In the genomic region with DNA sequence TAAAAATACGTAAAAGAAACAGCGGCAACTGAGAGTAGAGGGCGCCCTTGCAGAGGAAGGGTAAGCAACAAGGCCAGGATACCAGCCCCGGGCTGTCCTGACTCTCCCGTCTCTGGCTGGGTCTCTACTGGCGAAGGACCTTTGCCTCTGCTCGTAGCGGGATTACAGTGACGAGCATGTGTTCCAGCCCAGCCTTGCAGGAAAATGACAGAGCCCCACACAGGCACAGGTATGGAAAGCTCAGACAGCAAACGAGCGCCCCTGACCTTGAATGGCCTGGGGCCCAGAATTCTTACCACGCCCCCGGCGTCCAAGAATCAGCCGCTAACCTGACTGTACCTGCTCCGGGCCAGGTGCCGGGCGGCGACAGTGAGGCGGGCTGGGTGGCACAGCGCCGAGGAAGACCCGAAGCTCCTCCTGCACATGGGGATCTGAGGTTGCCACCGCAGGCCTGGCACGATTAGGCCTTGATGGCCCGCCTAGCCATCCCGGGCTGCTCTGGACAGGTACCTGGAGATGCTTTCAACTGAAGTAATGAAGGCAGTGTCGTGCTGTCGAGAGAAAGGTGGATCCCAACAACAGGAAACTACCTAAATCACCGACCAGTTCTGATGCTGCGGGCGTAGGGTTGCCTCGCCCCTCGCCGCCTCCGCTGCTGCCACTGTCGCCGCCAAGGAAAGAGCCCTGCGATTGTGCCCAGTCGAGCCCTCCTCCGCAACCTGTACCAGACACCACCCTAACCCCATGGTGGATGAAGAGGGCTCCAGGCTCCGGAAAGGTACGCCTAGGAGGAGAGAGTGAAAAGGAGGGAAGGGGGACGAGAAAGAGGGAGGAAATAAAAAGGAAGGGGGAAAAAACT, we compare ENCODE assay signal across 12 mouse cellular contexts. TPM values are rescaled to one million over a fixed set of nuclear protein-coding genes. Genes with fewer than 3 reads are reported as not detected.
A peak's percentile ranks its signal among the peaks of the same experiment; 100 is the strongest.
DNase-seq lines count a peak whose midpoint lies in the region; ATAC-seq and TF ChIP-seq lines count a peak whose summit lies in the region.
"Had no signal": no experiment of that assay in that cellular context is flagged by ENCODE, and none has a peak within 500 bp of the region (broad histone marks: within the 10 kb centered on the region; RNA-seq: fewer than 3 reads in every experiment).

No protein-coding gene starts in this region.

- no peak for ATAC-seq in megakaryocyte, adult 5-6 weeks (ENCODE audit: poor library complexity, severe bottlenecking)
- ATAC-seq in activated CD4-positive, CD25-positive, alpha-beta regulatory T cell, adult 4 months: peak; percentile 40
- no peak for ATAC-seq in kidney, embryonic 14.5 days (ENCODE audit: low FRiP score, low TSS enrichment)
- no peak for ATAC-seq in hindbrain, embryonic 13.5 days (ENCODE audit: low FRiP score)
- ATAC-seq: midbrain, embryonic 15.5 days had no signal

- peak overlapping the region; percentile 55 for H3ac ChIP-seq in myocyte (ENCODE audit: control insufficient read depth, insufficient read length)

- peak; percentile 26 for TF ChIP-seq POLR2A in myocyte (IDR thresholded peaks at IDR 0.05; ENCODE audit: insufficient read length, low read depth)

- peaks cover 86% of the 10 kb centered on the region for H3K79me2 ChIP-seq in myocyte (ENCODE audit: control insufficient read depth, insufficient read depth)

- peaks cover 78% of the 10 kb centered on the region for H3K4me1 ChIP-seq in megakaryocyte, embryonic 14.5 days
- peaks cover 9% of the 10 kb centered on the region; the same call in 1 of the 2 replicates for H3K4me1 ChIP-seq in kidney, embryonic 14.5 days (ENCODE audit: control insufficient read depth, insufficient read depth, low read length)
- no peaks in the 10 kb centered on the region for H3K4me1 ChIP-seq in hindbrain, embryonic 13.5 days (replicated peaks)
- H3K4me1 ChIP-seq: midbrain, embryonic 15.5 days had no signal

- H3K27me3 ChIP-seq in megakaryocyte, embryonic 14.5 days (replicated peaks): peaks cover 96% of the 10 kb centered on the region
- 0 out of 2 replicates have a peak, but pooled peaks cover 12% of the 10 kb centered on the region for H3K27me3 ChIP-seq in kidney, embryonic 14.5 days (ENCODE audit: control insufficient read depth, insufficient read depth, low read length)
- no peaks in the 10 kb centered on the region for H3K27me3 ChIP-seq in myocyte (ENCODE audit: control insufficient read depth, insufficient read depth, insufficient read length)
- peaks cover 94% of the 10 kb centered on the region for H3K27me3 ChIP-seq in hindbrain, embryonic 13.5 days

- DNase-seq in layer of hippocampus, adult 9-11 months: no peak
- no peak for DNase-seq in urinary bladder, postnatal 10 days (ENCODE audit: low spot score)
- DNase-seq: right cerebral cortex, postnatal 4 days had no signal

- H3K4me3 ChIP-seq in megakaryocyte, embryonic 14.5 days (replicated peaks): peak overlapping the region; percentile 90
- H3K4me3 ChIP-seq in kidney, embryonic 14.5 days (ENCODE audit: low read length): peak overlapping the region; percentile 64
- peak overlapping the region; percentile 89 for H3K4me3 ChIP-seq in myocyte
- H3K4me3 ChIP-seq in hindbrain, embryonic 13.5 days: no peak overlapping the region
- H3K4me3 ChIP-seq: midbrain, embryonic 15.5 days had no signal

- peak overlapping the region; percentile 97 for H3K4me2 ChIP-seq in kidney, embryonic 14.5 days (replicated peaks; ENCODE audit: low read depth, low read length)
- H3K4me2 ChIP-seq in myocyte (ENCODE audit: low read depth): peak overlapping the region; percentile 97
- H3K4me2 ChIP-seq in hindbrain, embryonic 13.5 days: no peak overlapping the region
- H3K4me2 ChIP-seq: midbrain, embryonic 15.5 days had no signal

- peak overlapping the region; percentile 96 for H3K27ac ChIP-seq in kidney, embryonic 14.5 days (ENCODE audit: low read depth, low read length)
- H3K27ac ChIP-seq in hindbrain, embryonic 13.5 days: no peak overlapping the region
- H3K27ac ChIP-seq: liver, embryonic 14.5 days; midbrain, embryonic 15.5 days had no signal

- H3K9me3 ChIP-seq in megakaryocyte, embryonic 14.5 days: peaks cover 3% of the 10 kb centered on the region; the same call in 1 of the 2 replicates
- no peaks in the 10 kb centered on the region for H3K9me3 ChIP-seq in kidney, embryonic 14.5 days (ENCODE audit: control insufficient read depth, low read length)
- H3K9me3 ChIP-seq in hindbrain, embryonic 13.5 days: no peaks in the 10 kb centered on the region
- H3K9me3 ChIP-seq: midbrain, embryonic 15.5 days had no signal

- 1% methylated on average over 42 of the region's 44 CpGs for WGBS in kidney, embryonic 14.5 days
- 1% methylated on average over 44 of the region's 44 CpGs for WGBS in hindbrain, embryonic 13.5 days

- H3K9ac ChIP-seq in kidney, embryonic 14.5 days (ENCODE audit: low read depth, low read length): peak overlapping the region; percentile 94
- no peak overlapping the region for H3K9ac ChIP-seq in hindbrain, embryonic 13.5 days
- H3K9ac ChIP-seq: liver, embryonic 14.5 days; midbrain, embryonic 15.5 days had no signal

- H3K36me3 ChIP-seq in megakaryocyte, embryonic 14.5 days (replicated peaks; ENCODE audit: low read length): no peaks in the 10 kb centered on the region
- peaks cover 9% of the 10 kb centered on the region; the same call in 1 of the 2 replicates for H3K36me3 ChIP-seq in kidney, embryonic 14.5 days (ENCODE audit: control insufficient read depth, insufficient read depth, low read length)
- H3K36me3 ChIP-seq in myocyte (ENCODE audit: control insufficient read depth, insufficient read depth): no peaks in the 10 kb centered on the region
- no peaks in the 10 kb centered on the region for H3K36me3 ChIP-seq in hindbrain, embryonic 13.5 days
- H3K36me3 ChIP-seq: midbrain, embryonic 15.5 days had no signal

TF ChIP-seq in myocyte, 11 proteins besides CTCF, POLR2A, EP300 and RAD21:
- no peak for TF ChIP-seq REST (IDR thresholded peaks at IDR 0.05; ENCODE audit: insufficient read depth, insufficient read length)
- TF ChIP-seq MAX (IDR thresholded peaks at IDR 0.05; ENCODE audit: low read depth): no peak
- TF ChIP-seq MYOD1 (IDR thresholded peaks at IDR 0.05; ENCODE audit: control insufficient read depth in 1 of 3, insufficient read length in 2 of 3, low read depth in 2 of 3): no peak
- no peak for TF ChIP-seq TCF3 (IDR thresholded peaks at IDR 0.05; ENCODE audit: insufficient read length, low read depth)
- no peak for TF ChIP-seq MYOG (IDR thresholded peaks at IDR 0.05; ENCODE audit: control insufficient read depth in 1 of 3, insufficient read depth in 1 of 3, insufficient read length in 2 of 3, low read depth in 2 of 3)
- peak; percentile 40 for TF ChIP-seq POLR2AphosphoS2 (IDR thresholded peaks at IDR 0.05; ENCODE audit: insufficient read length, low read depth)

RNA-seq across cellular contexts. Expression of gene Hoxa9, which starts 1.1 kb away (rescaled TPM):
- polyA plus RNA-seq in megakaryocyte, embryonic 14.5 days (2012; ENCODE audit: insufficient read depth, low replicate concordance): 3.8 TPM in 1 of 2 replicates, not detected in the other
- 0.36 and 1.2 TPM in 2 replicates for total RNA-seq in megakaryocyte, adult 5-6 weeks (2015)
- 1.5 and 2.0 TPM in 2 replicates for total RNA-seq in megakaryocyte, adult 5-6 weeks (2017)
- under 1 TPM in 1 of 2 experiments, not detected in 1; 0.11 TPM for polyA plus RNA-seq in activated CD4-positive, CD25-positive, alpha-beta regulatory T cell, adult 4 months (2017; shearing (Covaris generic))
- 58.1 and 67.8 TPM in 2 replicates for polyA plus RNA-seq in kidney, embryonic 14.5 days (2014; fragmentation: Nextera tagmentation; extraction: Ambion mirVana)
- polyA plus RNA-seq in myocyte (2012; fragmentation: generic; extraction: Trizol): 17.7 TPM
- 0.72 and 1.3 TPM in 2 replicates for polyA plus RNA-seq in hindbrain, embryonic 13.5 days (2015; fragmentation: Nextera tagmentation; extraction: Ambion mirVana)
- polyA plus RNA-seq: midbrain, embryonic 15.5 days had no signal

RNA-seq across cellular contexts. Expression of gene Hoxa7, which starts 8.1 kb away (rescaled TPM):
- 2.8 and 3.2 TPM in 2 replicates for polyA plus RNA-seq in megakaryocyte, embryonic 14.5 days (2012; ENCODE audit: insufficient read depth, low replicate concordance)
- total RNA-seq in megakaryocyte, adult 5-6 weeks (2015): 1.2 and 1.8 TPM in 2 replicates
- 0.53 and 0.73 TPM in 2 replicates for total RNA-seq in megakaryocyte, adult 5-6 weeks (2017)
- not detected for polyA plus RNA-seq in activated CD4-positive, CD25-positive, alpha-beta regulatory T cell, adult 4 months (2017; shearing (Covaris generic))
- 19.1 and 19.6 TPM in 2 replicates for polyA plus RNA-seq in kidney, embryonic 14.5 days (2014; fragmentation: Nextera tagmentation; extraction: Ambion mirVana)
- polyA plus RNA-seq in myocyte (2012; fragmentation: generic; extraction: Trizol): 11.9 TPM
- polyA plus RNA-seq in hindbrain, embryonic 13.5 days (2015; fragmentation: Nextera tagmentation; extraction: Ambion mirVana): 7.4 and 14.9 TPM in 2 replicates
- polyA plus RNA-seq: midbrain, embryonic 15.5 days had no signal

RNA-seq across cellular contexts. Expression of gene Hoxa10, which starts 10.9 kb away (rescaled TPM):
- 0.10 TPM in 1 of 2 replicates, not detected in the other for polyA plus RNA-seq in megakaryocyte, embryonic 14.5 days (2012; ENCODE audit: insufficient read depth, low replicate concordance)
- 0.07 TPM in 1 of 2 replicates, not detected in the other for total RNA-seq in megakaryocyte, adult 5-6 weeks (2015)
- 0.11 TPM in 1 of 2 replicates, not detected in the other for total RNA-seq in megakaryocyte, adult 5-6 weeks (2017)
- not detected for polyA plus RNA-seq in activated CD4-positive, CD25-positive, alpha-beta regulatory T cell, adult 4 months (2017; shearing (Covaris generic))
- 177 and 186 TPM in 2 replicates for polyA plus RNA-seq in kidney, embryonic 14.5 days (2014; fragmentation: Nextera tagmentation; extraction: Ambion mirVana)
- 15.8 TPM for polyA plus RNA-seq in myocyte (2012; fragmentation: generic; extraction: Trizol)
- polyA plus RNA-seq in hindbrain, embryonic 13.5 days (2015; fragmentation: Nextera tagmentation; extraction: Ambion mirVana): 0.22 TPM in 1 of 2 replicates, not detected in the other
- polyA plus RNA-seq: embryonic facial prominence, embryonic 14.5 days had no signal

RNA-seq across cellular contexts. Expression of gene Hoxa11, which starts 15.8 kb away (rescaled TPM):
- not detected in 2 replicates for polyA plus RNA-seq in megakaryocyte, embryonic 14.5 days (2012; ENCODE audit: insufficient read depth, low replicate concordance)
- total RNA-seq in megakaryocyte, adult 5-6 weeks (2015): not detected in 2 replicates
- total RNA-seq in megakaryocyte, adult 5-6 weeks (2017): not detected in 2 replicates
- not detected for polyA plus RNA-seq in activated CD4-positive, CD25-positive, alpha-beta regulatory T cell, adult 4 months (2017; shearing (Covaris generic))
- polyA plus RNA-seq in kidney, embryonic 14.5 days (2014; fragmentation: Nextera tagmentation; extraction: Ambion mirVana): 27.6 and 35.6 TPM in 2 replicates
- 10.9 TPM for polyA plus RNA-seq in myocyte (2012; fragmentation: generic; extraction: Trizol)
- not detected in 2 replicates for polyA plus RNA-seq in hindbrain, embryonic 13.5 days (2015; fragmentation: Nextera tagmentation; extraction: Ambion mirVana)
- polyA plus RNA-seq: embryonic facial prominence, embryonic 14.5 days; liver, embryonic 14.5 days had no signal

RNA-seq across cellular contexts. Expression of gene Gm28308, which starts 16.6 kb away (rescaled TPM):
- polyA plus RNA-seq in megakaryocyte, embryonic 14.5 days (2012; ENCODE audit: insufficient read depth, low replicate concordance): not detected in 2 replicates
- total RNA-seq in megakaryocyte, adult 5-6 weeks (2015): not detected in 2 replicates
- total RNA-seq in megakaryocyte, adult 5-6 weeks (2017): not detected in 2 replicates
- polyA plus RNA-seq in activated CD4-positive, CD25-positive, alpha-beta regulatory T cell, adult 4 months (2017; shearing (Covaris generic)): not detected
- not detected in 2 replicates for polyA plus RNA-seq in kidney, embryonic 14.5 days (2014; fragmentation: Nextera tagmentation; extraction: Ambion mirVana)
- polyA plus RNA-seq in myocyte (2012; fragmentation: generic; extraction: Trizol): 0.52 TPM
- polyA plus RNA-seq in hindbrain, embryonic 13.5 days (2015; fragmentation: Nextera tagmentation; extraction: Ambion mirVana): not detected in 2 replicates
- polyA plus RNA-seq: embryonic facial prominence, embryonic 14.5 days; liver, embryonic 14.5 days; midbrain, embryonic 15.5 days had no signal

Comparison
In these comparisons a context has a peak if more than half of its experiments do, and no peak if none do; other contexts are left out.
1. RNA of gene Hoxa10, which starts 10.9 kb away (polyA plus RNA-seq): 177 to 186 TPM in kidney, embryonic 14.5 days and 15.8 TPM in myocyte (single experiment); 0.22 TPM in hindbrain, embryonic 13.5 days, 0.10 TPM in megakaryocyte, embryonic 14.5 days and not detected in activated CD4-positive, CD25-positive, alpha-beta regulatory T cell, adult 4 months; every median in the first group is over 10 times any median in the second.